Mouse (Mus musculus): ENCODE results near the gene Ap1s1. TPM values are rescaled to one million over a fixed set of nuclear protein-coding genes. Genes with fewer than 3 reads are reported as not detected.

Ap1s1 gene
- polyA plus RNA-seq (2014; fragmentation: Nextera tagmentation; extraction: Ambion mirVana), result 135 and 145 TPM in 2 replicates

DNA sequence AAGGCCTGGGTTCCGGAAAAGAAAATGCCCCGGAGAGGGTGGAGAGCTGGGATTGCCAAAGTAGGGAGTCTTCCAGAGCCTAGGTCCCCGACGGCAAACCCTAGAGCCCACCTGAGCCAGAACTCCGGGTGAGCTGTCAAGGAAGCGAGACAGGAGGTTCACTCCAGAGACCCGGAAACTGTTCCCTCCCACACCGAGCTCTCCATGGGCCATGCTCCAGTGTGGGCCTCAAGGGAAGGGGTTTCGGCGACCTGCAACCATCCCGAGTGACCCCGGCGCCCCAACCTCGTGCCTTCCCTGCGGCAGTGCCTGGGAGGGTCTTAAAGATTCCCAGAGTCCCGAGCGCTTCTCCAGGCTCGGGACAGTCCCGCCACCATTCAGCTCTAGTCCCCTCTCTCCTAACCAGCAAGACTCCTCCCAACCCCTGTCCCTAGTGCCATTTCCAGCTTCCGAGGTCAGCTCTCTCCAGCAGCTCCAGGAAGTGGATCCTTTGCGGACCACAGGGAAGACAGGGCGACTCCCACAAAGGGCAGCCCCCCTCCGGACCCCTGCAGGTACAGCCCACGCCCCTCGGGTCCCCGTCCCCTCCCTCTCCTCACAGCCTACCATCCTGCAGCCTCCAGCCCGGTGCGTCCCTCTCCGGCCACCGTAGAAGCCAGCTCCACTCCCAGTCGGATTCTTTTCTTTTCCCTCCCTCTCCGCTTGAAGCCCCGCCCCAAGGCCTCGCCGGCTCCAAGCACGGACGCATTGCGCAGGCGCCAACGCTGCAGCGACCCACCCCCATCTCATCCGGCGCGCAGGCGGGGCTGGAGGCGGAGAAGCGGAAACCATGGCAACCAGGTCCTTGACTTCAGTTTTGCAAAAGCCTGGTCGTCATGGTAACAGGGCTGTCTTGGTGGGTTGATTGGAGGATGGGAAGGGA is at the start of gene Ap1s1:
Gene Ap1s1, minus strand, starts transcription at position 734 of the 922 bp plus-strand sequence.
- H3K9me3 ChIP-seq (ENCODE audit: control insufficient read depth, low read length), result no peaks in the 10 kb centered on the region
- H3K4me2 ChIP-seq (ENCODE audit: low read depth, severe bottlenecking), result peak within 1 kb of the TSS; percentile 80
- peak; percentile 92 for ATAC-seq (ENCODE audit: insufficient number of reproducible peaks, low FRiP score, low TSS enrichment, low read depth)
- H3K4me3 ChIP-seq (ENCODE audit: low read depth, low read length), result peak within 1 kb of the TSS; percentile 51
- no peaks in the 10 kb centered on the region for H3K27me3 ChIP-seq (ENCODE audit: control insufficient read depth, insufficient read depth, low read length)
- peak; percentile 100 for DNase-seq (ENCODE audit: low spot score)
- peak within 1 kb of the TSS; percentile 62 for H3K9ac ChIP-seq (ENCODE audit: low read length)
- peaks cover 3% of the 10 kb centered on the region; the same call in 1 of the 2 replicates for H3K4me1 ChIP-seq (ENCODE audit: control insufficient read depth, insufficient read depth, low read length)
- H3K27ac ChIP-seq (replicated peaks; ENCODE audit: low read depth, low read length), result peak within 1 kb of the TSS; percentile 56; the same call in 1 of the 2 replicates
- H3K36me3 ChIP-seq (ENCODE audit: control insufficient read depth, insufficient read depth, low read length), result peaks cover 2% of the 10 kb centered on the region; the same call in 1 of the 2 replicates
- WGBS, result under 1% methylated on average over 48 of the region's 48 CpGs

DNA sequence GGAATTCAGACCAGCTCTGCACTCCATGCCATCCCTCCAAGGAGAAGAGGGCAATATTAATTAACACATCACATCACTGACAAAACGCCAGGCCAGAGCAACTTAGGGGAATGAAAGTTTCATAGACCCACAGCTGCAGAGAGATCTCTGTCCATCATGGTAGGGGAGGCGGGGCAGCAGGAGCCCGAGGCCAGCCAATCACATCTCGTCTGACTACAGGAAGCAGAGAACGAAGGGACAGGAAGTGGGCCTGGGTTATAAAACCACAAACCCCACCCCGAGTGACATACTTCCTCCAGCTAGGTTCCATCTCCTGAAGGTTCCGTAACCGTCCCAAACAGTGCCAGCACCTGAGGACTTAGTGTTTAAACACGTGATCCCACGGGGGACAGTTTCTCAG is 49.2 kb upstream of the Ap1s1 start:
- Histone ChIP-seq H3K4me1 (ENCODE audit: control insufficient read depth, insufficient read depth, low read length) (no peaks in the 10 kb centered on the region), H3K4me2 (ENCODE audit: low read depth, severe bottlenecking) (no peak overlapping the region), H3K36me3 (ENCODE audit: control insufficient read depth, insufficient read depth, low read length) (no peaks in the 10 kb centered on the region), H3K27me3 (ENCODE audit: control insufficient read depth, insufficient read depth, low read length) (no peaks in the 10 kb centered on the region), H3K9me3 (ENCODE audit: control insufficient read depth, low read length) (0 out of 2 replicates have a peak, but pooled peaks cover 2% of the 10 kb centered on the region), H3K4me3 (ENCODE audit: low read depth, low read length) (no peak overlapping the region), H3K9ac (ENCODE audit: low read length) (no peak overlapping the region), H3K27ac (replicated peaks; ENCODE audit: low read depth, low read length) (no peak overlapping the region)
- 85% methylated on average over 10 of the region's 10 CpGs for WGBS
- DNase-seq (ENCODE audit: low spot score), result no peak
- no peak for ATAC-seq (ENCODE audit: insufficient number of reproducible peaks, low FRiP score, low TSS enrichment, low read depth)

DNA sequence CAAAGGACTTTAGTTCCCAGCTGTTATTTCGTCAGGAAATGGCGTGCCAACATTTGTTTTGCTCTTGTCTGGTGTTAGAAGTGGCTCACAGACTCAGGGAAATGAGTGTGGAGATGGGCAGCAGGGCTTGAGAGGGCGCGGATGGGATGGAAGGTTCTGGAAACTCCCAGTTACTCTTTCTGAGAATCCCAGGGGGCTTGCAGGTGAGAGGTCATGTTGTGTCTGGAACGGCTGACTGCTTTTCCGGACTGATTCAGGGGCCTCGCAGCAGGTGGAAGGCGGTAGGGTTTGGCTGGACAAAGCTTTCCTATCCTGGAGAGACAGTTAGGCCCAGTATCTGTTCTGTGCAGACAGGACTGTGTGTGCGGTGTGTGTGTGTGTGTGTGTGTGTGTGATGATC is 47.8 kb upstream of the Ap1s1 start:
- Histone ChIP-seq H3K4me1 (ENCODE audit: control insufficient read depth, insufficient read depth, low read length) (no peaks in the 10 kb centered on the region), H3K4me3 (ENCODE audit: low read depth, low read length) (no peak overlapping the region), H3K9ac (ENCODE audit: low read length) (no peak overlapping the region), H3K9me3 (ENCODE audit: control insufficient read depth, low read length) (0 out of 2 replicates have a peak, but pooled peaks cover 2% of the 10 kb centered on the region), H3K27me3 (ENCODE audit: control insufficient read depth, insufficient read depth, low read length) (no peaks in the 10 kb centered on the region), H3K4me2 (ENCODE audit: low read depth, severe bottlenecking) (no peak overlapping the region), H3K27ac (replicated peaks; ENCODE audit: low read depth, low read length) (no peak overlapping the region), H3K36me3 (ENCODE audit: control insufficient read depth, insufficient read depth, low read length) (no peaks in the 10 kb centered on the region)
- DNase-seq (ENCODE audit: low spot score), result no peak
- ATAC-seq (ENCODE audit: insufficient number of reproducible peaks, low FRiP score, low TSS enrichment, low read depth), result no peak
- WGBS, result 86% methylated on average over 9 of the region's 9 CpGs

DNA sequence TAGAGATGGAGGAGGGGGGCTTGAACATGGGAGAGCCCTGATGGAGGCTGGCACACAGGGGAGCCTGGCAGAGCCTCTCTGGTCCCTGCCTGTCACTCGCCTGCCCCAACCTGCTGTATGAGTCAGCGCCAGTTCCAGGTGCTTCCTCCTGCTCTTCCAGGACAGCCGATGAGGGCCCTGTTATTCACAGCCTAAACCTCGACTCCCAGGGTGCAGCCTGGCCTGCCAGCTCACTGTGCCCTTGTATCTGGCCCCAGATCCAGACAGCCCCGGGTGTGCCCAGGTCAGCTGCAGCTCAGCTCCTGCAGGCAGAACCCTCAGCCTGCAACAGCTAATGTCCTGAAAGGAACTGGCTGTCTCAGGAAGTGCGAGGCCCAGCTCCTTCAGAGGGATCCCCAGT is 45.6 kb upstream of the Ap1s1 start:
- Histone ChIP-seq H3K27ac (replicated peaks; ENCODE audit: low read depth, low read length) (no peak overlapping the region), H3K4me2 (ENCODE audit: low read depth, severe bottlenecking) (no peak overlapping the region)
- 69% methylated on average over 6 of the region's 6 CpGs for WGBS

DNA sequence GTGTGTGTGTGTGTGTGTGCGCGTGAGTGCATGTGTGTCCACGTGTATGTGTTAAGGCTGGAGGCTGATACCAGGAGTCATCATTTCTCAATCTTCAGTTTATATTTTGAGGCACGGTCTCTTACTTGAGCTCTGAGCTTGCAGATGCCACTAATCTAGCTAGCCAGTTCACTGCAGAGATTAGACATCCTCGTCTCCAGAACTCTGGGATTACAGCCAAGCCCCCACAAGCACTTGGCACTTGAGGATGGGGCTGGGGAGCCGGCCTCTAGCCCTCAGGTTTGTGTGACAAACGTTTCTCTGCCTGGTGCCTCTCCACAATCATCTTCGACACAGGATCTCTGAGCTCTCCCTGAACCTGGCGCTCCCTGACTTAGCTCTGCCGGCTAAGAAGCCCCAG is 44.9 kb upstream of the Ap1s1 start:
- Histone ChIP-seq H3K27me3 (ENCODE audit: control insufficient read depth, insufficient read depth, low read length) (no peaks in the 10 kb centered on the region), H3K27ac (replicated peaks; ENCODE audit: low read depth, low read length) (no peak overlapping the region), H3K36me3 (ENCODE audit: control insufficient read depth, insufficient read depth, low read length) (no peaks in the 10 kb centered on the region), H3K4me1 (ENCODE audit: control insufficient read depth, insufficient read depth, low read length) (no peaks in the 10 kb centered on the region), H3K4me3 (ENCODE audit: low read depth, low read length) (no peak overlapping the region), H3K4me2 (ENCODE audit: low read depth, severe bottlenecking) (no peak overlapping the region), H3K9ac (ENCODE audit: low read length) (no peak overlapping the region), H3K9me3 (ENCODE audit: control insufficient read depth, low read length) (no peaks in the 10 kb centered on the region)
- no peak for DNase-seq (ENCODE audit: low spot score)
- 82% methylated on average over 10 of the region's 10 CpGs for WGBS
- ATAC-seq (ENCODE audit: insufficient number of reproducible peaks, low FRiP score, low TSS enrichment, low read depth), result no peak

More for the DNA sequence above, 45.6 kb upstream of the Ap1s1 start:
- Histone ChIP-seq H3K9me3 (ENCODE audit: control insufficient read depth, low read length) (no peaks in the 10 kb centered on the region), H3K36me3 (ENCODE audit: control insufficient read depth, insufficient read depth, low read length) (no peaks in the 10 kb centered on the region), H3K4me1 (ENCODE audit: control insufficient read depth, insufficient read depth, low read length) (no peaks in the 10 kb centered on the region), H3K9ac (ENCODE audit: low read length) (no peak overlapping the region), H3K27me3 (ENCODE audit: control insufficient read depth, insufficient read depth, low read length) (no peaks in the 10 kb centered on the region), H3K4me3 (ENCODE audit: low read depth, low read length) (no peak overlapping the region)
- DNase-seq (ENCODE audit: low spot score) (no peak), ATAC-seq (ENCODE audit: insufficient number of reproducible peaks, low FRiP score, low TSS enrichment, low read depth) (no peak)

DNA sequence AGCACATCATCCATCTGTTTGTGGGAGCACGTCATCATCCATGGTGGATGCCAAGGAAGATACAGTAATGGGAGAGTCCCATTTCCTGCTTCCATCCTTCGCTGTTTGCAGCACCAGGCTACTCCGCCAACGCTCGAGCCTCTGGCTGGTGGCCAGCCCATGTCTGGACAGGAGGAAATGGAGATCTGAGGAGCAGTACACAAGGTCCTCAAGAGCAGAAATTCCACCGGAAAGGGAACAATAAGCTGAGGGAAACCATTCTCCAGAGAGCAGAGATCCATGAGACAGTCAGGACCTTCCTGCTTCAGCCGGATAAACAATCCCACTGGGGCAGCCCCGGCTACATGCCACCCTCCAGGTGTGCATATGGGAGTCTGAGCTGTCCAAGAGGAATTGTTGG is 41.5 kb upstream of the Ap1s1 start:
- Histone ChIP-seq H3K9ac (ENCODE audit: low read length) (no peak overlapping the region), H3K4me1 (ENCODE audit: control insufficient read depth, insufficient read depth, low read length) (no peaks in the 10 kb centered on the region), H3K4me3 (ENCODE audit: low read depth, low read length) (no peak overlapping the region), H3K9me3 (ENCODE audit: control insufficient read depth, low read length) (no peaks in the 10 kb centered on the region), H3K27ac (replicated peaks; ENCODE audit: low read depth, low read length) (no peak overlapping the region), H3K27me3 (ENCODE audit: control insufficient read depth, insufficient read depth, low read length) (no peaks in the 10 kb centered on the region), H3K4me2 (ENCODE audit: low read depth, severe bottlenecking) (no peak overlapping the region), H3K36me3 (ENCODE audit: control insufficient read depth, insufficient read depth, low read length) (no peaks in the 10 kb centered on the region)
- no peak for DNase-seq (ENCODE audit: low spot score)
- 96% methylated on average over 8 of the region's 8 CpGs for WGBS
- no peak for ATAC-seq (ENCODE audit: insufficient number of reproducible peaks, low FRiP score, low TSS enrichment, low read depth)

DNA sequence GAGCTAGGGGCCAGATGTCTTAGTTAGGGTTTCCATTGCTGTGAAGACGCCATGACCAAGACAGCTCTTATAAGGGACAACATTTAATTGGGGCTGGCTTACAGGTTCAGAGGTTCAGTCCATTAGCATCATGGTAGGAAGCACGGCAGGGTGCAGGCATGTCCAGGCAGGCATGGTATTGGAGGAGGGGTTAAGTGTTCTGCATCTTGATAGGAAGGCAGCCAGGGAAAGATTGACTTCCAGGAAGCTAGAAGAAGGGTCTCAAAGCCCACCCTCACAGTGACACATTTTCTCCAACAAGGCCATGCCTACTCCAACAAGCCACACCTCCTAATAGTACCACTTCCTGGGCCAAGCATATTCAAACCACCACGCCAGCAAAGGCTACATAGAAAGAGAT is 39.8 kb upstream of the Ap1s1 start:
- ATAC-seq (ENCODE audit: insufficient number of reproducible peaks, low FRiP score, low TSS enrichment, low read depth), result no peak
- H3K9me3 ChIP-seq (ENCODE audit: control insufficient read depth, low read length), result no peaks in the 10 kb centered on the region
- 76% methylated on average over 3 of the region's 3 CpGs for WGBS

DNA sequence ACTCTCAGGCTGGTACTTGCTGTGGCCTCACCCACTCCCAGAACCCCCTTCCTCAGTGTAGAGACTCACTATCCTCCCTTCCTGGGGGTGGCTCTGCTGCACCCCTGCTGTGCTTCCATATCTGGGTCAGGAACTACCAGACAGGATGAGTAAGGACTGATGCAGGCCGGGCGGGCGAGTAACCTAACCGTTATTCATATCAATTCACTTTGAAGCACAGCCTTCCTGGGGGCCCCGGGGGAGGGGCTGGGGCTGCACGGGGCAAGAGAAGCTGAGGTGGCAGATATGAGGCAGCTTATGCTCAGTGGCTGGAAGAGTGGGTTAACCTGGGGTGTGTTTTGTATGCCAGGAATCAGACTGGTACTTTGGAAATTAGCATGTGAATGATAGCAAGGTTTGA is 39.1 kb upstream of the Ap1s1 start:
- no peak overlapping the region for H3K9ac ChIP-seq (ENCODE audit: low read length)
- DNase-seq (ENCODE audit: low spot score) (no peak), ATAC-seq (ENCODE audit: insufficient number of reproducible peaks, low FRiP score, low TSS enrichment, low read depth) (no peak)
- H3K4me1 ChIP-seq (ENCODE audit: control insufficient read depth, insufficient read depth, low read length), result no peaks in the 10 kb centered on the region
- no peak overlapping the region for H3K4me3 ChIP-seq (ENCODE audit: low read depth, low read length)
- H3K36me3 ChIP-seq (ENCODE audit: control insufficient read depth, insufficient read depth, low read length), result no peaks in the 10 kb centered on the region
- no peaks in the 10 kb centered on the region for H3K9me3 ChIP-seq (ENCODE audit: control insufficient read depth, low read length)
- H3K27ac ChIP-seq (replicated peaks; ENCODE audit: low read depth, low read length), result no peak overlapping the region
- H3K27me3 ChIP-seq (ENCODE audit: control insufficient read depth, insufficient read depth, low read length), result no peaks in the 10 kb centered on the region
- H3K4me2 ChIP-seq (ENCODE audit: low read depth, severe bottlenecking), result no peak overlapping the region
- WGBS, result 86% methylated on average over 6 of the region's 6 CpGs

More for the DNA sequence above, 39.8 kb upstream of the Ap1s1 start:
- Histone ChIP-seq H3K4me1 (ENCODE audit: control insufficient read depth, insufficient read depth, low read length) (no peaks in the 10 kb centered on the region), H3K36me3 (ENCODE audit: control insufficient read depth, insufficient read depth, low read length) (no peaks in the 10 kb centered on the region), H3K9ac (ENCODE audit: low read length) (no peak overlapping the region), H3K4me3 (ENCODE audit: low read depth, low read length) (no peak overlapping the region), H3K27me3 (ENCODE audit: control insufficient read depth, insufficient read depth, low read length) (no peaks in the 10 kb centered on the region), H3K4me2 (ENCODE audit: low read depth, severe bottlenecking) (no peak overlapping the region), H3K27ac (replicated peaks; ENCODE audit: low read depth, low read length) (no peak overlapping the region)
- no peak for DNase-seq (ENCODE audit: low spot score)

All from limb, embryonic 11.5 days (tissue).